Mouse (Mus musculus): ENCODE results near the gene E030030I06Rik.

DNA sequence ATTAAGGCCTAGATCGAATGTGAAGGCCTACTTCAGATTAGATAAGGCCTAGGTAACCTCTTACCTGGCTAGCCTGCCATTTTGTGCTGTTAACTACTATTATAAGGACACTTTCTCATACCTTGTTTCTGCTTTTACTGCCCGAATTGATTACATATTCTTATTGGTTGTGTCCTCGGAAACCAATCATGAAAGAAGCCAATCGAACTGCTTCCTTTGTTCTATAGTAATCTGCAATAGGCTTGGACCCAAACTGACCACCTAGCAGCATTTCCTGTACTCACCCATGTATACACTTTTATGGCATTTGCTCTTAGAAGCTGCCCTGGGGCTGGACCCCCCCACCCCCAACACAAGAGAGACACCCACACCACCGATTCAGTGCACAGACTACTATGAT, 6.1 kb downstream of the E030030I06Rik start:
- TF ChIP-seq ZMIZ1 (IDR thresholded peaks at IDR 0.05; ENCODE audit: low read depth, low read length) (no peak), TAL1 (IDR thresholded peaks at IDR 0.05; ENCODE audit: low read length) (no peak), ETS1 (IDR thresholded peaks at IDR 0.05; ENCODE audit: low read depth, low read length) (no peak), CTCF (IDR thresholded peaks at IDR 0.05 in 2 of 3, conservative IDR thresholded peaks at IDR 0.05 in 1 of 3; ENCODE audit: control insufficient read depth in 1 of 3, insufficient read depth in 1 of 3, low read depth in 2 of 3, low read length in 3 of 3, poor library complexity in 1 of 3, severe bottlenecking in 1 of 3) (no peak), POLR2A (IDR thresholded peaks at IDR 0.05; ENCODE audit: control insufficient read depth in 1 of 2, insufficient read depth in 1 of 2, low read depth in 1 of 2, low read length in 2 of 2, poor library complexity in 1 of 2) (no peak), MAX (IDR thresholded peaks at IDR 0.05; ENCODE audit: low read length) (no peak)
